Mouse (Mus musculus): ENCODE results near the gene Slc25a19.

- TF ChIP-seq CTCF (IDR thresholded peaks at IDR 0.05; ENCODE audit: extremely low read depth, insufficient read depth, low read length), result no peak
- TF ChIP-seq POLR2A (IDR thresholded peaks at IDR 0.05; ENCODE audit: extremely low read depth, insufficient read depth, low read length), result no peak
These were observed 18.3 kb upstream of the Slc25a19 start for GRCm38 (mm10) chr11:115646439-115646838.
